Comparison of ENCODE assay signal across 11 mouse cellular contexts in the genomic region with DNA sequence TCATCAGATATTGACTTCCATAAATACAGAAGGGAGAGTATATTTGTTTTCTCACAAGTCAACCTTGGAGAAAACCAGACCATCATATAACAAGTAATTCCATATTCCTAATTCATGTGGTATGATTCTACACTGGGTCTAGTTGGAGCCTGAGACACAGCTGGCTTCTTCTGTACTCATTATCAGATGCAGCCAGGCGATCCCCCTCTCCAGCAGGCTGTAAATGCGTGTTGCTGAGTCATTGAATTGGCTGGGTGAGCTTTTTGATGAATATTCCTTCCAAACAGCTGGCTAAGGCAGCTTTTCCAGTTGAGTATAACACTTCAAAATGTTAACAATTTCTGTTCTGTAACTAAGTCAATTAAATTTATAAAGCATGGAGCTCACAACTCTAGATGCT.
A peak's percentile ranks its signal among the peaks of the same experiment; 100 is the strongest.
DNase-seq lines count a peak whose midpoint lies in the region; ATAC-seq and TF ChIP-seq lines count a peak whose summit lies in the region.
"Had no signal": no experiment of that assay in that cellular context is flagged by ENCODE, and none has a peak within 500 bp of the region (broad histone marks: within the 10 kb centered on the region; RNA-seq: fewer than 3 reads in every experiment).

No protein-coding gene starts in this region.

- DNase-seq in forebrain, embryonic 11.5 days (ENCODE audit: low spot score) = no peak
- DNase-seq in left cerebral cortex, postnatal 25 days (ENCODE audit: low spot score in 2 of 2) = peak; percentile 14 to 49
- no peak for DNase-seq in left cerebral cortex, postnatal 4 days
- DNase-seq in NIH3T3 (ENCODE audit: low read depth) = peak; percentile 81
- peak; percentile 35 for DNase-seq in hindbrain, postnatal 0 days (ENCODE audit: low spot score)
- DNase-seq in thymus, adult 2 months = no peak
- DNase-seq in kidney, postnatal 36 days = no peak
- DNase-seq: cerebellum, adult 9-11 months; kidney, adult 2 months had no signal

- H3K27ac ChIP-seq in forebrain, embryonic 15.5 days (replicated peaks) = no peak overlapping the region
- no peak overlapping the region for H3K27ac ChIP-seq in forebrain, embryonic 11.5 days (ENCODE audit: low read depth, low read length)
- no peak overlapping the region for H3K27ac ChIP-seq in hindbrain, postnatal 0 days
- no peak overlapping the region for H3K27ac ChIP-seq in thymus, adult 2 months (ENCODE audit: control insufficient read depth, insufficient read depth, low read length)
- H3K27ac ChIP-seq: limb, embryonic 10.5 days had no signal

- no peak overlapping the region for H3K4me3 ChIP-seq in forebrain, embryonic 15.5 days
- no peak overlapping the region for H3K4me3 ChIP-seq in forebrain, embryonic 11.5 days (ENCODE audit: low read depth, low read length)
- H3K4me3 ChIP-seq in hindbrain, postnatal 0 days (ENCODE audit: low read length) = no peak overlapping the region
- no peak overlapping the region for H3K4me3 ChIP-seq in thymus, adult 2 months (ENCODE audit: control insufficient read depth, insufficient read depth, low read length)
- H3K4me3 ChIP-seq: limb, embryonic 10.5 days had no signal

- 69% methylated on average over 2 of the region's 2 CpGs for WGBS in forebrain, embryonic 15.5 days
- 67% methylated on average over 2 of the region's 2 CpGs for WGBS in forebrain, embryonic 11.5 days
- WGBS in hindbrain, postnatal 0 days = 42% methylated on average over 2 of the region's 2 CpGs
- WGBS in thymus, adult 2 months = 55% methylated on average over 2 of the region's 2 CpGs

- no peak overlapping the region for H3K9ac ChIP-seq in forebrain, embryonic 15.5 days (replicated peaks)
- H3K9ac ChIP-seq in forebrain, embryonic 11.5 days (ENCODE audit: low read length) = no peak overlapping the region
- no peak overlapping the region for H3K9ac ChIP-seq in hindbrain, postnatal 0 days (replicated peaks; ENCODE audit: low read length)

- no peaks in the 10 kb centered on the region for H3K9me3 ChIP-seq in forebrain, embryonic 15.5 days
- H3K9me3 ChIP-seq in forebrain, embryonic 11.5 days (ENCODE audit: control insufficient read depth, low read length) = no peaks in the 10 kb centered on the region
- no peaks in the 10 kb centered on the region for H3K9me3 ChIP-seq in hindbrain, postnatal 0 days (ENCODE audit: low read length)
- H3K9me3 ChIP-seq: limb, embryonic 10.5 days had no signal

- no peak for TF ChIP-seq CTCF in hindbrain, postnatal 0 days (IDR thresholded peaks at IDR 0.05; ENCODE audit: low read depth)
- TF ChIP-seq CTCF in thymus, adult 2 months (IDR thresholded peaks at IDR 0.05; ENCODE audit: borderline replicate concordance, control insufficient read depth, extremely low read depth, insufficient read depth, low read length, poor library complexity) = no peak

- intact Hi-C loops in left cerebral cortex, postnatal 25 days (cut with DNase I) = no loop called here
- intact Hi-C loops in left cerebral cortex, postnatal 4 days (cut with DNase I) = no loop called here

- TF ChIP-seq POLR2A in thymus, adult 2 months (IDR thresholded peaks at IDR 0.05; ENCODE audit: control insufficient read depth, extremely low read depth, insufficient read depth, low read length, poor library complexity) = no peak

- H3K27me3 ChIP-seq in forebrain, embryonic 15.5 days = no peaks in the 10 kb centered on the region
- no peaks in the 10 kb centered on the region for H3K27me3 ChIP-seq in forebrain, embryonic 11.5 days (ENCODE audit: control insufficient read depth, insufficient read depth, low read length)
- no peaks in the 10 kb centered on the region for H3K27me3 ChIP-seq in hindbrain, postnatal 0 days (ENCODE audit: insufficient read depth, low read length)
- no peaks in the 10 kb centered on the region for H3K27me3 ChIP-seq in thymus, adult 2 months (ENCODE audit: control insufficient read depth, insufficient read depth, low read length)

- H3K36me3 ChIP-seq in forebrain, embryonic 15.5 days = no peaks in the 10 kb centered on the region
- no peaks in the 10 kb centered on the region for H3K36me3 ChIP-seq in forebrain, embryonic 11.5 days (ENCODE audit: control insufficient read depth, insufficient read depth, low read length)
- no peaks in the 10 kb centered on the region for H3K36me3 ChIP-seq in hindbrain, postnatal 0 days (ENCODE audit: insufficient read depth, low read length)
- no peaks in the 10 kb centered on the region for H3K36me3 ChIP-seq in thymus, adult 2 months (ENCODE audit: control insufficient read depth, insufficient read depth, low read length)
- H3K36me3 ChIP-seq: limb, embryonic 10.5 days had no signal

- peak; percentile 55; the same call in 1 of the 2 replicates for ATAC-seq in forebrain, embryonic 15.5 days (replicated peaks)
- no peak for ATAC-seq in forebrain, embryonic 11.5 days (replicated peaks; ENCODE audit: low FRiP score)
- ATAC-seq in hindbrain, postnatal 0 days = no peak

- no peak overlapping the region for H3K4me2 ChIP-seq in forebrain, embryonic 15.5 days (replicated peaks)
- no peak overlapping the region for H3K4me2 ChIP-seq in forebrain, embryonic 11.5 days (ENCODE audit: low read depth, low read length, severe bottlenecking)
- no peak overlapping the region for H3K4me2 ChIP-seq in hindbrain, postnatal 0 days (ENCODE audit: low read depth, low read length)

- H3K4me1 ChIP-seq in forebrain, embryonic 15.5 days = no peaks in the 10 kb centered on the region
- no peaks in the 10 kb centered on the region for H3K4me1 ChIP-seq in forebrain, embryonic 11.5 days (replicated peaks; ENCODE audit: control insufficient read depth, insufficient read depth, low read length)
- H3K4me1 ChIP-seq in hindbrain, postnatal 0 days (ENCODE audit: insufficient read depth, low read length) = no peaks in the 10 kb centered on the region
- H3K4me1 ChIP-seq in thymus, adult 2 months (replicated peaks; ENCODE audit: control insufficient read depth, insufficient read depth, low read length) = no peaks in the 10 kb centered on the region
- H3K4me1 ChIP-seq: limb, embryonic 10.5 days had no signal

Comparison
In these comparisons a context has a peak if more than half of its experiments do, and no peak if none do; other contexts are left out.
1. DNase-seq: peak in left cerebral cortex, postnatal 25 days (2 of 2), NIH3T3 (single experiment) and hindbrain, postnatal 0 days (single experiment); none in forebrain, embryonic 11.5 days (single experiment), left cerebral cortex, postnatal 4 days (single experiment), thymus, adult 2 months (single experiment) and kidney, postnatal 36 days (0 of 2).